Mouse (Mus musculus) layer of hippocampus, postnatal 25 days (tissue): ENCODE measurements around the gene Pa2g4. TPM values are rescaled to one million over a fixed set of nuclear protein-coding genes. Genes with fewer than 3 reads are reported as not detected.
A peak's percentile ranks its signal among the peaks of the same experiment; 100 is the strongest.
"Not testable (repeated sequence)": the region's sequence is repeated elsewhere in the genome, so short reads cannot be mapped to it uniquely, and the experiment has no call there.

Experiments
- DNase-seq, 2 experiments: peaks; one replicate each; pipeline ENCODE4 v3.0.0; 2022; ENCODE audit warnings: mixed read lengths in 2 of 2, low spot score in 1 of 2; ENCODE audit errors: extremely low spot score in 1 of 2
- total RNA-seq, 2 experiments: library from RNA; stranded (reverse); gene quantifications; 2 replicates each; pipeline ENCODE4 v1.2.3; 2021

Gene Pa2g4
- 10 to 100 TPM; 62.9 to 65.3 TPM for total RNA-seq

- DNase-seq: peak; percentile 92 to 97
Observed at GRCm38 (mm10) chr10:128565788-128566531, at the start of gene Pa2g4. Gene Pa2g4, minus strand, starts transcription at chr10:128565987.

GRCm38 (mm10) chr10:128614934-128615333 is 49.1 kb upstream of the Pa2g4 start:
- no peak for DNase-seq

GRCm38 (mm10) chr10:128613820-128614219 is 48.0 kb upstream of the Pa2g4 start:
- DNase-seq: not testable (repeated sequence)

GRCm38 (mm10) chr10:128613154-128613440 is 47.3 kb upstream of the Pa2g4 start:
- no peak for DNase-seq

- peak; percentile 61 to 89 for DNase-seq
Observed at GRCm38 (mm10) chr10:128612433-128613153, 46.8 kb upstream of the Pa2g4 start.

GRCm38 (mm10) chr10:128606483-128606882 is 40.7 kb upstream of the Pa2g4 start:
- no peak for DNase-seq

- no peak for DNase-seq
Observed at GRCm38 (mm10) chr10:128602470-128603128, 36.8 kb upstream of the Pa2g4 start.

- DNase-seq: no peak
Observed at GRCm38 (mm10) chr10:128601499-128601898, 35.7 kb upstream of the Pa2g4 start.

GRCm38 (mm10) chr10:128598476-128598875 is 32.7 kb upstream of the Pa2g4 start:
- no peak for DNase-seq

- DNase-seq: no peak
Observed at GRCm38 (mm10) chr10:128592797-128593196, 27.0 kb upstream of the Pa2g4 start.

- DNase-seq: no peak
Observed at GRCm38 (mm10) chr10:128591436-128591835, 25.6 kb upstream of the Pa2g4 start.

GRCm38 (mm10) chr10:128590193-128590690 is 24.5 kb upstream of the Pa2g4 start:
- DNase-seq: peak; percentile 33 to 66

GRCm38 (mm10) chr10:128589464-128590192 is 23.8 kb upstream of the Pa2g4 start, which contains the start of gene Erbb3:
Gene Erbb3, minus strand, starts transcription at chr10:128589652.
- no peak for DNase-seq

GRCm38 (mm10) chr10:128588775-128589463 is 23.1 kb upstream of the Pa2g4 start:
- no peak for DNase-seq

GRCm38 (mm10) chr10:128588136-128588535 is 22.3 kb upstream of the Pa2g4 start:
- DNase-seq: no peak

- DNase-seq: no peak
Observed at GRCm38 (mm10) chr10:128587697-128588096, 21.9 kb upstream of the Pa2g4 start.

- DNase-seq: no peak
Observed at GRCm38 (mm10) chr10:128587120-128587519, 21.3 kb upstream of the Pa2g4 start.

- DNase-seq: no peak
Observed at GRCm38 (mm10) chr10:128586546-128586945, 20.8 kb upstream of the Pa2g4 start.

- no peak for DNase-seq
Observed at GRCm38 (mm10) chr10:128584386-128584785, 18.6 kb upstream of the Pa2g4 start.

- DNase-seq: no peak
Observed at GRCm38 (mm10) chr10:128583644-128584043, 17.9 kb upstream of the Pa2g4 start.
